ENCODE assay signal across 10 mouse cellular contexts in the genomic region with DNA sequence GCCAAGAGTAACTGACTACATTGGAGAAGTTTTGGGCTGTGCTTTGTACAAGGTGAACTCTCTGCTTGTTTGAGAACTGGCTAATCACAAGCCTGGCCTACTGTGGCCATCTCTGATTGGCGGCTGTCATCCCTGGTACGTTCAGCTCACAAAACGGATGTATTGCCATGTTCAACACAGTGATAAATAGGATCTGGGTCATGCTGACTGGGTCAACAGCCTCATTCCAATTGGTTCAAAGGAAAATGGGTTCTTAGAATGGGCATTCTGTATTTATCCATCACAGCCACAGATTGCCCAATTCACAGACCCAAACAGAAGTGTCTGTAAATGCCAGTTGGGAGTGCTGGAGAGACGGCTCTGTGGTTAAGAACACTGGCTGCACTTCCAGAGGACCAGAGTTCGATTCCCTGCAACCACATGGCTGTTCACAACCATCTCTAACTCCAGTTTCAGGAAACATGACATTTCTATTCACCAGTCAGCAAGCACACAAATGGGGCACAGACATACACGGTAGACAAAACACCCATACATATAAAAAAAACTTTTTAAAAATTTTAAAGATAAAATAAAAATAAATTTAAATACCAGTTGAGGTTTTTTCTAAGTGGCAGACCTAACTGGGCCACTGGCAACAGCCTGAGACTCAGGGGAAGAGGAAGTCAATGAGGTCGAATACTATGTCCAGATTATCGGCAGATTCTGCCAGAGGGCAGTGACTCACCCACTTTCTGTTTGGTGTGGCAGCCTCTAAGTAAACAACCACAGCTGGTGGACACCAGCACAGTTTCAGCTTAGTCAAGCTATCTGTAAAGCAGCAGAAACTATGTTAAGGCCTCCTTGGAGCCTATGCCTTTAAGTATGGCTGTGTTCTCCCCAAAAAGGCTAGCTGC. TPM values are rescaled to one million over a fixed set of nuclear protein-coding genes. Genes with fewer than 3 reads are reported as not detected.
DNase-seq lines count a peak whose midpoint lies in the region; ATAC-seq lines count a peak whose summit lies in the region.
"Had no signal": no experiment of that assay in that cellular context is flagged by ENCODE, and none has a peak within 500 bp of the region (broad histone marks: within the 10 kb centered on the region; RNA-seq: fewer than 3 reads in every experiment).

No protein-coding gene starts in this region.

- DNase-seq in heart, adult 8-10 months (ENCODE audit: low spot score): peak; percentile 65
- no peak for DNase-seq in heart, postnatal 4 days
- peak; percentile 66 for DNase-seq in MN1 (ENCODE audit: low spot score)
- no peak for DNase-seq in thymus, postnatal 25 days
- no peak for DNase-seq in kidney, adult 9 months
- DNase-seq in right cerebral cortex, postnatal 14 days: no peak

- H3K9me3 ChIP-seq in megakaryocyte, embryonic 14.5 days: no peaks in the 10 kb centered on the region
- H3K9me3 ChIP-seq: embryonic facial prominence, embryonic 15.5 days; midbrain, embryonic 13.5 days had no signal

- H3K4me1 ChIP-seq in megakaryocyte, embryonic 14.5 days: peaks cover 66% of the 10 kb centered on the region
- H3K4me1 ChIP-seq: embryonic facial prominence, embryonic 15.5 days; midbrain, embryonic 13.5 days had no signal

- ATAC-seq in hematopoietic stem cell, adult 5-6 weeks (replicated peaks in 1 of 2; ENCODE audit: insufficient read depth in 1 of 2, low FRiP score in 2 of 2, low TSS enrichment in 1 of 2, low read depth in 1 of 2, poor library complexity in 2 of 2, severe bottlenecking in 2 of 2): peak; percentile 72; a peak in 3 of 4 replicates
- ATAC-seq: midbrain, embryonic 13.5 days had no signal

- no peaks in the 10 kb centered on the region for H3K27me3 ChIP-seq in megakaryocyte, embryonic 14.5 days (replicated peaks)
- H3K27me3 ChIP-seq: embryonic facial prominence, embryonic 15.5 days; midbrain, embryonic 13.5 days had no signal

- peaks cover 68% of the 10 kb centered on the region for H3K36me3 ChIP-seq in megakaryocyte, embryonic 14.5 days (replicated peaks; ENCODE audit: low read length)

- peak overlapping the region; percentile 69 for H3K4me3 ChIP-seq in megakaryocyte, embryonic 14.5 days (replicated peaks)
- H3K4me3 ChIP-seq: embryonic facial prominence, embryonic 15.5 days; midbrain, embryonic 13.5 days had no signal

RNA-seq across cellular contexts. Expression of gene Snrpd3, which starts 12.9 kb away (rescaled TPM):
- total RNA-seq in heart, adult 8-10 months (2022): 10 to 100 TPM; 64.0 to 72.6 (median 68.3) TPM
- 100 to 1,000 TPM in 1 of 2 experiments, 10 to 100 TPM in 1; 94.4 to 103 TPM for total RNA-seq in heart, postnatal 4 days (2021)
- total RNA-seq in hematopoietic stem cell, adult 5-6 weeks (2017): 40.2 and 83.0 TPM in 2 replicates
- 18.1 TPM in 1 of 2 replicates, not detected in the other for polyA plus RNA-seq in megakaryocyte, embryonic 14.5 days (2012; ENCODE audit: insufficient read depth, low replicate concordance)

RNA-seq across cellular contexts. Expression of gene Gucd1, which starts 13.3 kb away (rescaled TPM):
- total RNA-seq in heart, adult 8-10 months (2022): 10 to 100 TPM; 34.0 to 37.2 (median 36.1) TPM
- 10 to 100 TPM; 36.4 to 42.8 TPM for total RNA-seq in heart, postnatal 4 days (2021)
- 16.7 and 24.9 TPM in 2 replicates for total RNA-seq in hematopoietic stem cell, adult 5-6 weeks (2017)
- 17.3 and 19.1 TPM in 2 replicates for polyA plus RNA-seq in megakaryocyte, embryonic 14.5 days (2012; ENCODE audit: insufficient read depth, low replicate concordance)

RNA-seq across cellular contexts. Expression of gene Lrrc75b, which starts 55.6 kb away (rescaled TPM):
- total RNA-seq in heart, adult 8-10 months (2022): 1 to 10 TPM in 2 of 4 experiments, under 1 TPM in 2; 0.79 to 1.6 (median 0.97) TPM
- 1 to 10 TPM; 1.5 TPM for total RNA-seq in heart, postnatal 4 days (2021)
- total RNA-seq in hematopoietic stem cell, adult 5-6 weeks (2017): not detected in 2 replicates
- polyA plus RNA-seq in megakaryocyte, embryonic 14.5 days (2012; ENCODE audit: insufficient read depth, low replicate concordance): not detected in 2 replicates

RNA-seq across cellular contexts. Expression of gene Ggt1, which starts 56.9 kb away (rescaled TPM):
- total RNA-seq in heart, adult 8-10 months (2022): not detected
- total RNA-seq in heart, postnatal 4 days (2021): under 1 TPM in 1 of 2 experiments, not detected in 1; 0.38 TPM
- 2.4 TPM in 1 of 2 replicates, not detected in the other for total RNA-seq in hematopoietic stem cell, adult 5-6 weeks (2017)
- polyA plus RNA-seq in megakaryocyte, embryonic 14.5 days (2012; ENCODE audit: insufficient read depth, low replicate concordance): 0.84 TPM in 1 of 2 replicates, not detected in the other

Comparison
In these comparisons a context has a peak if more than half of its experiments do, and no peak if none do; other contexts are left out.
1. DNase-seq: peak in heart, adult 8-10 months (single experiment) and MN1 (single experiment); none in heart, postnatal 4 days (single experiment), thymus, postnatal 25 days (single experiment), kidney, adult 9 months (single experiment) and right cerebral cortex, postnatal 14 days (single experiment).